Mouse (Mus musculus) retina, postnatal 7 days (tissue): ENCODE results near the gene Nrxn3.
A peak's percentile ranks its signal among the peaks of the same experiment; 100 is the strongest.

Experiments
- DNase-seq: peaks from one replicate; pipeline ENCODE4 v3.0.0-alpha.2; 2012; ENCODE audit warnings: low read depth, low spot score

Nrxn3 gene

DNA sequence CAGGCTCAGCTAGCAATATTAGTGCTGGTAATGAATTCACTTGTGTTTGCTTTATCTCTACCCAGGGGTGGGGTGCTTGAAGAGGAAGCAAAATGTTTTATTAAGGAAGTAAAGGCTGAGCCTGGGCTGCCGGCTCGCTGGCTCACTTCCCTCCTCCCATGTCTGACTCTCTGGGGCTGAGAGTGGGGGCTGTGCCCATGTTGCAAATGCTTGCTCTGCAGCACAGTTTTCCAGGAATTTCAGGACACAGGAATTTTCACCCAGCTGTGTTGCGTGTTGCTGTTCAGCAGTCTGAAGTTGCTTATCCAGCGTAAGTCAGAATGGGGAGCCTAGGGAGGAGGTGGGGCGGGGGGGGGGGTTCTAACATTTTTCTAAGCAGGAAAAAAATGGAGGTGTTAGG, 89.5 kb downstream of the Nrxn3 start:
- no peak for DNase-seq

DNA sequence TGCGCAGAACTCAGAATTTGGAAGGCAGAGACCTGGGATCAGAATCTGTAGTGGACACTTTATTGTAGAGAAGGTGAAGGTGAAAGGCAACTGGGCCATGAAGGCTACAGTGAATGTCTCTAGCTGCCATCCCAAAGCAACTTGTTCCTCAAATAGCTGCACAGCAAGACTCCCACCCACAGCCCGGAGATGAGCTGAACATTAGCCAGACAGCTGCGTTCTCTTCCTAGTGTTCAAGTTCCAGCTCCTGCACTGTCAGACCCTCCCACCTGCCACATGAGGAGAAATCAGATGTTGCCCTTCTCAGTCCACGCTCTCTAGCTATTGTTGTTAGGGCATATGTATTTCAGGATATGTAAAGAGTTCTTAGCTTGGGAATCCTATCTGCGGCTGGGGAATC, 94.2 kb downstream of the Nrxn3 start:
- no peak for DNase-seq

DNA sequence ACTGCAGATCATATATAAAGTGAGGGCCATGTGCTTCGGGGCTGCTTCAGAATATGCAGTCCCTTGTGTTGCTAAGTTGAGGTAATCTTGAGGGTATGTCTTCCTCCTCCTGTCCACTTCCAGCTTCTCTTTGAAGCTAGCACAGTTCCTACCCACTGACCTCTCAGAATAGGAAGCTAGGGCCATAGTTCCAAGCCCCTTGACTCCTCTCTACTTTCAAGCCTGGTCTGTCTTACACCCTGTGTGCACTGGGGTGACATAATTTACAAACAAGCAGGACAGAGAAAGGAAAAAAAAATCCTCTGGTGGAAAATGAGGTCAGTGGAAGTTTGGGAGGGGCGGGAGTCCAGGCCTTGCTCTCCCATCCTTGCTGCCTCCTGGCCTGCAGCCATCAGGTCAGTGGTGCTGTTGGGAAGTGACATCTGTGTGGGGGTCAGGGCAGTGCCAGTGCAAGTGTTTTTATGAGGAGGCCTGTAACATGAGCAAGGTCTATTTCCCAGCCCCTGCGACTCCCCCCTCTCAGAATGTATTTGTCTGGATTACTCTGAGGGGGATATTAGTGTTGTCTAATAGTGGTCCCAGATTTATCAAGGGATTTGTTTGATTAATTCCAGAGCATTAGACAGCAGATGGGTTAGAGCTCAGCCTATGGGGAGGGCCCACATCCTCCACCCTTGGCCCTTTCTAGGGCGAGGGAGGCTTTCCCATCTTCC, 96.1 kb downstream of the Nrxn3 start:
- DNase-seq = peak; percentile 78

DNA sequence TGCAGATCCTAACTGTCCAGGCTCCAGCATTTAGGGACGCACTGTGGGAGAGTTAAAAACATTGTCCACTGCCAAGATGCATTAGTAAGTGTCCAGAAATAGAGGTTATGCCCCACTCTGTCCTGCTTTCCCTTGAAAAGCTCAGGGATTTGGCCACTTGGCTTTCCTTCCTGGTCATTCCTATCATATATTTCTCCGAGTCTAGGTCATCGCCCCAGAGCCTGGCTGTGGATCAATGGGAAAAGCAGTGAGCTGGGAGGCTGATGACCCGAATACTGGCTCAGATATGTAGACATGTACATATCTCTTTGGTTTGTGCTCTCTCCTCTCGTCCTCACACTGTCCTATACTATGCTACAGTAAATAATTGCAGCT, 96.6 kb downstream of the Nrxn3 start:
- DNase-seq = no peak

DNA sequence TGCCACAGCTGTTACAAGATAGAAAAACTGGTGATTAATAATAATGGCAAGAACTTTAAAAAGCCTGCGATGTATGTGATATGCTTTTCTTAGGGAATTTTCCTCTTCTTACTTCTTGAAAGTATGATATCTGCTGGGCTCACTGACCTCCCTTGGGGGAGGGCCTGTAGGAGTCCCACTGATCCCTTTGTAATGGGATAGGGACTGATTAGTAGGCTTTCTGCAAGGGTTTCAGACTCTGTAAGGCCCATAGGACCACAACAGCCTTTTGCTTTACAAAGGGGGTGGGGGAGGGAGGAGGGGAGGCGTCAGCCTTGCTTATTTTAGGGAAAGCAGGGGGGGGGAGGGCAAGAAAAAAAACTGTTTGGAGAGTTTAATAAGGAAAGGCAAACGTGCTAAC, 97.5 kb downstream of the Nrxn3 start:
- peak; percentile 17 for DNase-seq

DNA sequence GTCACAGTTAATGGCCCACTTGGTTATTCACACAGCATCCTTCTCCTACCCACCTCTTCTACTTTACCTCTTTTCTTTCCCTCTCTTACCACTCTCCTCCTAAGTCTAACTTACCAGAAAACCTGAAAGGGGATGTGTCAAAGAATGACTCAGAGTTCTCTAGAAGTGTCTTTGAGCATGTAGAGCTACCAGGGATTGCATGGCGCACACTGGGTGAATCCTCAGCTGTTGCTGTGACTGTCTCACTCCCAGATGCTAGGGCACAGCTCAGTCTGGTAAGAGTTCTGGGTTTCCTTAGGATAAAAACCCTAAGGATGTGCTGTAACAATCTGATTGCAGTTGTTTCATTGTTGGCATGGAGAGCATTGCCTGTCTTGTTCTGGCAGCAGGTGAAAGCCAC, 108.2 kb downstream of the Nrxn3 start:
- no peak for DNase-seq

DNA sequence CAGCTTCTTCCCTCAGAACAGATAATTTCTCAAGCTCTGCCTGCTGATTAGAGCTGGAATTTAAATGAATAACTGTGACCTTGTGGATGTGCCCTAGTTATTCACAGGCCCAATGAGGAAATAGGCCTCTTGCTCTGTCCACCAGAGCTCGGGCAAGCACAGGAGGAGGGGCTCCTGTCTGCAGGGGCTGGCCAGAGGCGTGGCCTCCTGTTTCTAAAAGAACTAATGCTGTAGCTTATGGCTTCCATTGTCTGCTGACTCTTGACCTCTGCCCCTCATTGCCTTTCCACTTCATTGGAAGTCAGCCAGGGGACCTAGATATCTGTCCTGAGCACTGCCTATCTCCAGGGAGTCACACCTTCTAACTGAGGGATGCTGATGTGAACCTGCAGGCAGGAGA, 113.1 kb downstream of the Nrxn3 start:
- no peak for DNase-seq

DNA sequence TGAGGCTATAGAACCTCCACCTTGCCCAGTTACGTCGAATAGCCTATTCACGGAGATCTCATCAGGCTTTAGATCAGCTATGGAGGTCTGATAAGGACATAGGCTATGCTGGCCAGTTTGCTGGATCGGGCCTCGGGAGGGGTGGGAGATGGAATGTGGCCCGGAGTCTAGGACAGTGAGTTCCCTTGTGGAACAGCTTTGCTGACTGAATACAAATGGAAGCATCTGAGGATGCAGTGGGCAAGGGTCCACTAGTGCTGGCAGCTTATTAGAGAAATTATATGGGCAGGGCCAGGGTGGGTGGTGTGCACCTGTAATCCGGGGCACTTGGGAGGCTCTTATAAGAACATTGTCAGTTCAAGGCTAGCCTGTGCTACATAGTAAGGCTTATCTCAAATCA, 117.0 kb downstream of the Nrxn3 start:
- DNase-seq = no peak

DNA sequence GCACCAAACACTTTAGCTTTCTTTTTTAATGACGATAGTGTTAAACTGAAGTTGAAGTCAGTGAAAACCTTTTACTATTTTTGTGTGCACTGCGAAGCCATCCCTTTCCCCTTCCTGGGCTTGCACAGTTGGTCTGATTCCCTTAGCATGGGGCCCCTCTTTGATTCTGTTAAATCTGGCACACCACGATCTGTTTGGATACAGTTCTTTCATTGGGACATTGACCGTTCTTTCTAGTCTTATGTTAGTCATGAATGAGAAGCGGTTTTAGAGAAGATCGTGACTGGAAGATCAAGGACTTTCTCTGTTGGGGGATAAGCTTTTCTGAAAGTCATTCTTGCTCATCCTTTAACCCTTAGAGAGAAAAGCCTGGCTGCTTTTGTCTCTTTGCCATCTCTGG, 118.7 kb downstream of the Nrxn3 start:
- no peak for DNase-seq

DNA sequence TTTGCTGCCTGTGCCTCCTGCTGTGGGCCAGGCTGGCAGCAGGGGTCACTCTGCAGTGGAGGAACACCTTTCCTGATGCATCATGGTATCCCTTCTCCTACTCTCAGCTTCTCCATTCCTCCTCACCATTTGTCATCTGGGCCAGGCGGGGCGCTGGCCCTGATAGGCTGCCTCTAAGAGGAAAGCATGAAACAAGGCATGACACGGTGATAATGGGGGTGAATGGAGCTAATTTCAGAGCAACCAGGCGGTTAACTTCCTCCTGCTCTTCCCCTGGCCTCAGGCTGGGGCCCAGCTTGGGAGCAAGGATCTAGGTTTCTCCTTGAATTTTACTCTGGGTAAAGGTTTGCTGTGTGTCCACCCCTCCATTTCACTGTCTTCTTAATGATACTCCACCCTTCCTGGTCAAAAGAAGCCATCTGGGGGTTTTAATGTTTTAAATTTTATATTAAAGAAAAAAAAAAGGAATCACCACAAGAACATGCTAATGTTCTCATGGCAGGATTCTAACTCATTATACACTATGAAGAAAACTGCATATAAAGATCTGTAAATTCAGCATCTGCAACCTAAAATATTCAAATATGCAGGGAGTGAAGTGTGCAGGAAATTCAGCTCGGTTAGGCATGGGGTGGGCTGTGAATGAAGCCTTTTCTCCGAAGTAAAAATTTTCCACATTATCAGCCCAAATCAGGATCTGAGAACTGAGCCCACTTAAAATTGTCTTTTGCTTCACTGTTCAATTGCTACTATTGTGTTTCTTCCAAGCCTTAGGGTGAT, 127.9 kb downstream of the Nrxn3 start:
- no peak for DNase-seq

DNA sequence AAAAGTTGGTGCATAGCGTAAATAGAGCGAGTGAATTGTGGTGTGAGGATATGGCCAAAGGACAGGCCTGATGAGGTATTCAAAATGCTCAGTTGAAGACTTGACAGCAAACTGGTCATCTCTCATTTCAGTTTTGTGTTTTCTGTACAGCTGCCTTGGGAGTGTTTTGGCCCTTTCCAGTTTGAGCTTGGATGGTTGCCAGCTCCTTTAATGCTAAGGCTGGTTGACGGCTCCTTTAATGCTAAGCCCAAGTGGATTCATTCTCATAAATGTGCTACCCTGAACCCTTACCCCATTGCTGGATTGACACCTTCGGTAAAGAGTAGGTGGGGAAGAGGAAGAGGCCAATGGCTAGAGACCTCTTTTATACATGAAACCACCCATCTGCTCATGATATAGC, 131.4 kb downstream of the Nrxn3 start:
- no peak for DNase-seq

DNA sequence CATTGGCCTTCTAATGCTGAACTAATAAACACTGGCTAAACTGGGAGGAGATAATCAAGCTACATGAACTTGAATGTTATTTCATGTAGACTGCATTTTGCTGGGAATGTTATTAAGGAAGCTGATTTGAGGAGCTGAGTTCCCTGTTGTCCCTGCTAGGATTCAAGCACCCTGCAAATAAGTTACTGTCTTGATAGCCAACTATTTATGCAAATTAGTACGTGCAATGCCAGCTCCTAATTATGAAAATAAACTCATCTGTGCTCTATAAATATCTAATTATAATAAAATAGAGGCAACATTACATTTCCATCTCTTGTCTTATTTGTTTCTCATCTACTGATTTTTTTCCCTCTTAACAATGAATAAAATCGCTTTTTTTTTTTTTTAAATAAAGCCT, 135.0 kb downstream of the Nrxn3 start:
- DNase-seq = no peak

DNA sequence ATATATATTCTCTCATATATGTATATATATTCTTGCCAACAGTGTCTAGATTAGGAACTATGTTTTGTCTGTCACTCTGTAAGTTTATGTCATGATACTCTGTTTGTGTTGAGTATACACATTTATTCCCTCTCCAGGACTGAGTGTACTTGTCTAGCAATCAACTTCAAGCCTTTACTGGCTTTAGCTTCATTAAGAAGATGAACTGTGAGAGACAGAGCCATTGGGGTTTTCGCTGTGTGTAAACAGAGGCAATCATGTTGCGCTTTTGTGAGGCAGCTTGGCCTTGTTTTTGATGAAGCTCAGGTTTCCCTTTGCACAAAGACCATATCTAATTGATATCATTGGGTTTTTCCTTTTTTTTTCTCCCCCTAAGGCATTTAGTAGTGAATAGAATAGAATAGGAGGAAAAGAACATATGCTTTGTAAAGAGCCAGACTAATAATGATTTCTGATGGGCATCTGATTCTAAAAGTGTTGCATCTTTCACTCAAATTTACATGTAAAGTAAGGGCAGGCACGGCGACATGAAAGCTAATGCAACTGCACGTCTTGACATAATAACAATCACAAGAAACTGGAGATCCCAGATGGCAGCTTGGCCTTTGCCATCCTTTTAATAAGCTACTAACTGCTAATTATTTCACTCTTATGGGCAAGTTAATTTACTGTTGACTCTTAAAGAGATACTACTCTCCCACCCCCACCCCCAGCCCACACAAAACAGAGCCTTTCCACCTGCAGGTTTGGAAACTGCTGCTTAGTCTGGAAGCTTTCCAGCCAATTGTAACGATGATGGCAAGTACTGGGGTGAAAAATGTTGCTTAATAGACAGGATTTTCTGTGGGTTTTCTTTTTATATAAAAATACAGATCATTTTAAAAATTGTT, 137.0 kb downstream of the Nrxn3 start:
- DNase-seq = no peak

DNA sequence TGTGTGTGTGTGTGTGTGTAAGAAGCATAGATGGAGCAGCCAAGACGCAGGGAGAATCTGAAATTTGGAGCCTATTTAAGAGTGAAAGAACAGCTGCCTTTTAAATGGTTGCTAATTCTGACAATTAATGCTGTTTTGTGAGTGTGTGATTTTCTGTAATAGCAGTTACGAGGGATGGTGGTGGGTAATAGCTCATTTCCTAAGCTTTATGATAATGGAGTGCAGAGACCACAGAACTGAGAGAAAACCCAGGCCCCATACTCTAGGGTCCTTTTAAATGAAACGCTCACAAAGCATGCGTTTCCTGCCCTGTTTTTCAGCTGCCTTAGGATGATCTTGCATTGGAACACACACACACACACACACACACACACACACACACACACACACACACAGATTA, 137.7 kb downstream of the Nrxn3 start:
- no peak for DNase-seq

DNA sequence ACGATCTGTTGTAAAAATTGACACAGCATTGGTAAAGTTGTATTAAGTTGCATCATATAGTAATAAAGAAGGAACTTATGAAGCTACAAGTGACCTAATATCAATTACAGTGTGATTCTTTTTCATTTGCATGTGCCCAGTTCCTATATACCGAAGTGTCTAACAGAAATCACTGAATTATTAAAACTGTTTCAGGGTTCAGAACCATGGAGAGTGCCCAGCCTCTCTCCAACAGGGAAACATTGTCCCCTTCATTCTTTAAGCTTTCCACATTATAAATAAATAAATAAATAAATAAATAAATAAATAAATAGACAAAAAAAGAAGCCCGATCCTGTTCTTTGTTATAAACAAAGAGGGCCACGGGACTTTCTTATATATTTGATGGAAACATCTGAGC, 140.4 kb downstream of the Nrxn3 start:
- DNase-seq = no peak

DNA sequence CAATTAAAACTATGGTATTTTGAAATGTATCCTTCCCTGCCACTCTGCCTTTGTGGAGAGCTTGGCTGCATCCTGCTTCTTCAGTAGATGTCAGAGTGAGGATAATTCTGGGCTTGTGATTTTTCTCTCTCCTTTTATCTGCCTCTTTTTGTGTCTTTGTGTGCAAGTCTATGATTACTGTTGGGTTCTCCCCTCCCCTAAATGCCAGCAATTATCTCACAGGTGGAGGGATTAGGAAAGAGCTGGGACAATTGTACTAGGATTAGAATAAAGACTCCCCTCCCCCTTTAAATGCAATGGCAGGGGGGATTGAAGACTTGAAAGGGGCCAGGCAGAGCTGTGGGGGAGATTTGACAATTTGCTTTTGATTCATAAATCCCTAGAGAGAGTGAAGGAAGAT, 145.6 kb downstream of the Nrxn3 start:
- no peak for DNase-seq

DNA sequence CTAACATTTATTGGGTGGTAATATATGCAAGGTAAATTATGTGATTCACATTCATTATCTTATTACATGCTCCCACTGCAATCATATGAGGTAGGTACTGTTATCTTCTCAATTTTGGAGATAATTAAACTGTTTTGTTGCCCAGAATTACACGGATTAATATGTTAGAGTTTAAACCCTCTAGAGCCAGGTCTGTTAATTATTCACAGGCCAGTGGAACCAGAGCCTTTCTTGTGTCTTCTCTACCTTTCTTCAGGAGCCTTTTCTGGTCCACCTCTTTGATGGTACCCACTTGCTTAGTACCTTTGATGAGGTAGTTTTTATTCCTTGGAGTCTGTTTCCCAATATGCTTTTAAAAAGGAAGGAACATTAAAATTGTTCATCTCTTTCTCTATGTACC, 174.7 kb downstream of the Nrxn3 start:
- DNase-seq = no peak

DNA sequence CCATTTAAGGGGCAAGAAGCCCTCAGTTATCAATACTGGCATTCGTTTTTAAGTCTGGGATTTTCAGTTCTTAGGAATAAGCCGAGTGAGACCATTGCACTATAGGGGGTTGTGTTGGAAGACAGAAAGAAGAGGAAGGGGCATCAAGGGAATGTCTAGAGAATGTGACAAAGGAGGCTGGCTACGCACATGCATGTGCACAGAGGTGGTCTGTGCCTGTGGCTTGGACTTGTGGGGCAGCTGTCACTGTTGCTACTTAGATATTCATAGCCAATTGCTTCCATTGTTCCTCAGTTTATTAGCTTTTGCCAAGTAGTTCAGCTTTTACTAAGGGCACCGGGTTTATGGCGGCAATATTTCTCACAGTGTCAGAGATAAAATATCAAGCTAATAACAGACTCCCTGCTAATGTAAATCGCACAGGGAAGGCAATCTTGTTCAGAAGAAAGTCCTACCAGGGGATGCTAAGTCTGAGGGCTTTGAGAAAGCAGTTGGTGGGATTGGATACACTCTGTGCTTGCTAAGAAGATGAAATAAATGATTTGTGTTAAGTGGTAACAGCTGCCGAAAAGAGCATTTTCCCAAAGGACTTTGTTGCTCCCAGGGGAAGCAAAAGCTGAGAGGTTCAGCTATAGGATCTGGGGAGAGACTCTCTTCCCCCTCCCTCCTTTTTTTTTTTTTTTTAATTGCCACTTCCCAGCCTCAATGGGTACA, 177.5 kb downstream of the Nrxn3 start:
- DNase-seq = no peak

DNA sequence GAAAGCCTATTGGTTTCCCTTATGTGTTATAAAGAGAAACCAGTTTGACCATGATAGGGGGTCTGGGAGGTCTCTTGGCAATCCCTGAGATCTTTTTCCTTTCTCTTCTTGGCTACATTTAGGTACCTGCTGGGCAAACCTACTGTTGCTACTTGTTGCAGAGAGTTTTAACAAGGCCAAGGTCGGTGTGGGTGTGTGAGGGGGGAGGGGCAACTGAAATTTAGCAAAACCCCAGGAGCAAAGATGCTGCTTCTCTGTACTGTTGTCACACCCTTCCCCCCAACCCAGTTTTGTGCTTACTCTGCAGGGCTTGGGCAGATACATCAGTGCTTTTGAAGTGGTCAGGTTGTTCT, 178.0 kb downstream of the Nrxn3 start:
- no peak for DNase-seq

DNA sequence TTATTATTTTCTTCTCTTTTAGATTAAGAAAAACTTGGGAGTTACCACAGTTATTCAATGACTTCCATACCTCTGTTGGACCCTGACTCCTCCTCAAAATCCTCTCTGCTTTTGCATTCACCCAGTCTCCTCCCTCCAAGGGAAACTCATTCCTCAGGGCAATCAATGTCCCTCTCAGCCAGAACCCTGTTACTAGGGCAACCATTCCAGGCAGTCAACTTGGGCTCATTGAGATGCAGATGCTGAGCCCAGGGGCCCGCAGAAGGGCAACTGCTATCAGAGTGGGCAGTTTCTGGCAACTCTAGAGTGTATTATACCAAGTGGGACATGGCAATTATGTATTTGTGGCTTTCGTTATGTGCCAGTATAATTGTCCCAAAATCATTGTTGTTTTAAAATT, 188.1 kb downstream of the Nrxn3 start:
- no peak for DNase-seq

DNA sequence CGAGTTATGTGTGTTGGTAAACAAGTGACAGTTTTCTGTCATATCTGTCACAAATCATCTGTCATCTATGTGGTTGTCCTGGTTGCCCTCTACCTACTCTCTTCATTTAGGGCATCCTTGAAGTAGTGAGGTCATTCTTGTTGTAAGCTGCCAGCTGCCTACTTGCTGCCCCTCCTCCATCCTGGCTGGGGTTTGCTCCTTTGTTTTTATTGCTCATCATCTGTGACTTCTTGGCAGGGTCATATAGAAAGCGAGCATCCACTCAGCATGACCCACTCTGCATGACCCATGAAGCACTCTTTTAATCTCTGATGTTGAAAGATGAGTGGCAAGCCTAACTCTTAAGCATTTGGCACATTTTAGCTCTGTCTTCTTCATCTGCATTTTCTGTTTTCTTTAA, 194.1 kb downstream of the Nrxn3 start:
- no peak for DNase-seq

DNA sequence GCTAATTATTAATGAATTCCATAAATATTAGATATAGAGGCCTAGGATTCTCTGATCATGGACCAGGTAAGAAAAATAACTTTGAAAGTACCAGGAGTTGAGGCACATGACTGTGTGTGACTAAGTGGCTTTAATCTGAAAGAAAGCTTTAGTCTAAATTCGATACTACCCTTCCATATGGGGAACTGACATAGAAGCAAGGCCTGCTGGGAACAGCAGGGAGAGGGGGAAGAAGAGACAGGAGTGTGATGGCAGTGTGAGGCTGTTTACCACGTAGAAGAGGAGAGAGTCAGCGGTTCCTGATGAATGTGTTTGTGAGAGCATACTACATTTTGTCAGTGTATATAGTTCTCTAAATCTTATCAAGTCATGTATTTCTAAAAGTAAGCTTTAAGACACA, 202.2 kb downstream of the Nrxn3 start:
- no peak for DNase-seq
